Comparison of ENCODE assay signal across 15 mouse cellular contexts in genomic region chr8:61708586-61709305, GRCm38 (mm10).
DNase-seq lines count a peak whose midpoint lies in the region; ATAC-seq and TF ChIP-seq lines count a peak whose summit lies in the region.
"Had no signal": no experiment of that assay in that cellular context is flagged by ENCODE, and none has a peak within 500 bp of the region (broad histone marks: within the 10 kb centered on the region; RNA-seq: fewer than 3 reads in every experiment).

No protein-coding gene starts in this region.

- ATAC-seq in heart, postnatal 0 days (ENCODE audit: insufficient read depth, low read depth): no peak
- peak; percentile 84 for ATAC-seq in embryonic facial prominence, embryonic 11.5 days (replicated peaks; ENCODE audit: insufficient number of reproducible peaks, low FRiP score, low TSS enrichment, low read depth)
- peak; percentile 77 for ATAC-seq in limb, embryonic 12.5 days (ENCODE audit: insufficient number of reproducible peaks, insufficient read depth, low FRiP score, low TSS enrichment, low read depth)
- ATAC-seq in neural tube, embryonic 13.5 days (ENCODE audit: low read depth): peak; percentile 79
- ATAC-seq: CD4-positive, CD25-positive, alpha-beta regulatory T cell, adult 4 months; intestine, embryonic 15.5 days; Patski had no signal

- H3K4me3 ChIP-seq in heart, postnatal 0 days (ENCODE audit: low read depth, low read length): no peak overlapping the region
- no peak overlapping the region for H3K4me3 ChIP-seq in embryonic facial prominence, embryonic 11.5 days (ENCODE audit: low read depth, low read length)
- no peak overlapping the region for H3K4me3 ChIP-seq in limb, embryonic 12.5 days (replicated peaks)
- H3K4me3 ChIP-seq in neural tube, embryonic 13.5 days: no peak overlapping the region
- H3K4me3 ChIP-seq: erythroblast, embryonic 14.5 days; intestine, embryonic 15.5 days had no signal

- H3K36me3 ChIP-seq in heart, postnatal 0 days (replicated peaks; ENCODE audit: control insufficient read depth, insufficient read depth, low read length): peaks cover 66% of the 10 kb centered on the region
- no peaks in the 10 kb centered on the region for H3K36me3 ChIP-seq in embryonic facial prominence, embryonic 11.5 days (replicated peaks; ENCODE audit: control insufficient read depth, insufficient read depth, low read depth, low read length)
- H3K36me3 ChIP-seq in limb, embryonic 12.5 days: peaks cover 56% of the 10 kb centered on the region
- no peaks in the 10 kb centered on the region for H3K36me3 ChIP-seq in neural tube, embryonic 13.5 days
- H3K36me3 ChIP-seq: intestine, embryonic 15.5 days had no signal

- no peak for DNase-seq in heart, postnatal 0 days (ENCODE audit: low spot score)
- no peak for DNase-seq in heart, postnatal 4 days
- peak; percentile 54 for DNase-seq in embryonic facial prominence, embryonic 11.5 days (ENCODE audit: low spot score)
- DNase-seq in adrenal gland, adult (ENCODE audit: inconsistent age in 2 of 2, low spot score in 1 of 2): no peak
- DNase-seq in kidney, adult 8-10 months: no peak
- DNase-seq: adrenal gland, postnatal 25 days; cerebellum, adult 11-12 months; kidney, postnatal 4 days; lung, adult 2 months had no signal

- no peaks in the 10 kb centered on the region for H3K27me3 ChIP-seq in heart, postnatal 0 days (ENCODE audit: control insufficient read depth, insufficient read depth, low read length)
- no peaks in the 10 kb centered on the region for H3K27me3 ChIP-seq in embryonic facial prominence, embryonic 11.5 days (ENCODE audit: control insufficient read depth, insufficient read depth, low read length)
- H3K27me3 ChIP-seq in limb, embryonic 12.5 days: no peaks in the 10 kb centered on the region
- H3K27me3 ChIP-seq in neural tube, embryonic 13.5 days: no peaks in the 10 kb centered on the region
- H3K27me3 ChIP-seq: intestine, embryonic 15.5 days; Patski had no signal

- no peak for TF ChIP-seq CTCF in heart, postnatal 0 days (IDR thresholded peaks at IDR 0.05; ENCODE audit: low read depth)

- TF ChIP-seq EP300 in heart, postnatal 0 days (IDR thresholded peaks at IDR 0.05; ENCODE audit: low read depth): peak; percentile 28; the same call in 1 of the 2 replicates

- no peaks in the 10 kb centered on the region for H3K9me3 ChIP-seq in heart, postnatal 0 days (replicated peaks; ENCODE audit: control insufficient read depth, low read length)
- H3K9me3 ChIP-seq in embryonic facial prominence, embryonic 11.5 days (replicated peaks; ENCODE audit: control insufficient read depth, low read length): no peaks in the 10 kb centered on the region
- no peaks in the 10 kb centered on the region for H3K9me3 ChIP-seq in limb, embryonic 12.5 days
- H3K9me3 ChIP-seq in neural tube, embryonic 13.5 days: no peaks in the 10 kb centered on the region
- H3K9me3 ChIP-seq: intestine, embryonic 15.5 days had no signal

- no peak overlapping the region for H3K4me2 ChIP-seq in heart, postnatal 0 days (ENCODE audit: low read depth, low read length)
- no peak overlapping the region for H3K4me2 ChIP-seq in embryonic facial prominence, embryonic 11.5 days (ENCODE audit: low read depth, low read length)
- no peak overlapping the region for H3K4me2 ChIP-seq in limb, embryonic 12.5 days
- peak overlapping the region; percentile 19 for H3K4me2 ChIP-seq in neural tube, embryonic 13.5 days
- H3K4me2 ChIP-seq: intestine, embryonic 15.5 days had no signal

- H3K4me1 ChIP-seq in heart, postnatal 0 days (ENCODE audit: control insufficient read depth, insufficient read depth): peaks cover 30% of the 10 kb centered on the region
- no peaks in the 10 kb centered on the region for H3K4me1 ChIP-seq in embryonic facial prominence, embryonic 11.5 days (ENCODE audit: control insufficient read depth, insufficient read depth, low read length)
- peaks cover 3% of the 10 kb centered on the region; the same call in 1 of the 2 replicates for H3K4me1 ChIP-seq in limb, embryonic 12.5 days (replicated peaks)
- peaks cover 17% of the 10 kb centered on the region; the same call in 1 of the 2 replicates for H3K4me1 ChIP-seq in neural tube, embryonic 13.5 days (replicated peaks)

- 63% methylated on average over 8 of the region's 8 CpGs for WGBS in heart, postnatal 0 days
- 43% methylated on average over 8 of the region's 8 CpGs for WGBS in embryonic facial prominence, embryonic 11.5 days
- WGBS in limb, embryonic 12.5 days: 64% methylated on average over 8 of the region's 8 CpGs
- WGBS in neural tube, embryonic 13.5 days: 51% methylated on average over 8 of the region's 8 CpGs

- H3K27ac ChIP-seq in heart, postnatal 0 days (ENCODE audit: low read depth): no peak overlapping the region
- H3K27ac ChIP-seq in embryonic facial prominence, embryonic 11.5 days (replicated peaks; ENCODE audit: low read depth, low read length): no peak overlapping the region
- 0 out of 2 replicates have a peak overlapping the region, but pooled peaks have one; percentile 32 for H3K27ac ChIP-seq in limb, embryonic 12.5 days
- H3K27ac ChIP-seq in neural tube, embryonic 13.5 days (replicated peaks): peak overlapping the region; percentile 49
- H3K27ac ChIP-seq: intestine, embryonic 15.5 days had no signal

- H3K9ac ChIP-seq in heart, postnatal 0 days (replicated peaks; ENCODE audit: low read depth, low read length): no peak overlapping the region
- no peak overlapping the region for H3K9ac ChIP-seq in embryonic facial prominence, embryonic 11.5 days (replicated peaks; ENCODE audit: low read length)
- no peak overlapping the region for H3K9ac ChIP-seq in limb, embryonic 12.5 days (replicated peaks)
- H3K9ac ChIP-seq in neural tube, embryonic 13.5 days: no peak overlapping the region
- H3K9ac ChIP-seq: intestine, embryonic 15.5 days had no signal

Comparison
In these comparisons a context has a peak if more than half of its experiments do, and no peak if none do; other contexts are left out.
1. H3K27ac ChIP-seq: peak in limb, embryonic 12.5 days (single experiment) and neural tube, embryonic 13.5 days (single experiment); none in heart, postnatal 0 days (single experiment) and embryonic facial prominence, embryonic 11.5 days (single experiment).